Mouse (Mus musculus) ES-E14 (cell line): ENCODE measurements at regions not wholly inside any gene's neighbourhood (a gene's known extent, or its start where the extent isn't known, plus 50 kb on each side); places are given as distances from the start of the nearest gene placed in this dataset.

Experiments used
- HCFC1 ChIP-seq: IDR thresholded peaks from 2 replicates; pipeline ENCODE4 v1.6.1; 2012; ENCODE audit warnings: low read length, inconsistent platforms, borderline replicate concordance; ENCODE audit not compliant: insufficient read depth
- MAFK ChIP-seq: IDR thresholded peaks from 2 replicates; pipeline ENCODE4 v1.6.1; 2014; ENCODE audit warnings: mild to moderate bottlenecking, low read depth, low read length, inconsistent platforms; ENCODE audit not compliant: insufficient read depth
- ZC3H11A ChIP-seq: IDR thresholded peaks from 2 replicates; pipeline ENCODE4 v1.6.1; 2012; ENCODE audit warnings: low read depth, mild to moderate bottlenecking, inconsistent platforms, low read length, borderline replicate concordance

GRCm38 (mm10) chr10:117544680-117545546 lies 84.4 kb upstream of the Cpm start:
- no peak for TF ChIP-seq MAFK
- no peak for TF ChIP-seq HCFC1
- TF ChIP-seq ZC3H11A, result no peak
